Mouse (Mus musculus): ENCODE measurements around the gene Plin3.

DNA sequence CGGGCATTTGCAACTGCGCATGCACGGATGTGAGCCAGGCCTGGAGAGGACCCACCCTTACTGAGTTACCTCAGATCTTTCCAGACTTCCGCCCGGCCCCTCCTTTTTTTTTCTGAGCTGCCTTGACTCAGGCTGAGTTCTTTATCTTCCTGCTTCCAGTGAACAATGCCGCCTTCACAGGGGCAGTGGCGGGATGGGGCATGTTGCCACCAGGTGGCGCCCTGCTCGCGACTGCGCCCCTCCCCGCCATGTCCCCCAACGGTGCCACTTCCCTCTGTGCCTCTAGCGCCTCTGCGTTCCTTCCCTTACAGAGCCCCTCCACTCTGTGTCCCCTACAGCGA is 1.5 kb downstream of the Plin3 start:
- peak; percentile 97 for TF ChIP-seq CTCF (IDR thresholded peaks at IDR 0.05; ENCODE audit: low read depth)
- no peak for TF ChIP-seq EP300 (IDR thresholded peaks at IDR 0.05; ENCODE audit: low read depth)

All from liver, postnatal 0 days (tissue).